Mouse (Mus musculus) intestine, postnatal 0 days (tissue): ENCODE data around the gene Mctp2. TPM values are rescaled to one million over a fixed set of nuclear protein-coding genes. Genes with fewer than 3 reads are reported as not detected.

Experiments used
- ATAC-seq: fragments of 200-750 bp; cut with Nextera tagmentation; 2 replicates; pipeline ENCODE4 v1.8.0; 2017; ENCODE audit warnings: mild to moderate bottlenecking, moderate TSS enrichment, moderate library complexity
- H3K27ac ChIP-seq: fragments of 300-500 bp; sonication (generic); 2 replicates; pipeline ENCODE4 v1.5.1; 2014; ENCODE audit warnings: mild to moderate bottlenecking, low read depth, low read length, moderate library complexity
- H3K27me3 ChIP-seq: fragments of 300-500 bp; sonication (generic); replicated peaks from 2 replicates; pipeline ENCODE4 v1.6.1; 2014; ENCODE audit warnings: low read length, mixed read lengths; ENCODE audit not compliant: control insufficient read depth, insufficient read depth
- H3K36me3 ChIP-seq: fragments of 300-500 bp; sonication (generic); 2 replicates; pipeline ENCODE4 v1.6.1; 2014; ENCODE audit warnings: mild to moderate bottlenecking, moderate library complexity; ENCODE audit not compliant: control insufficient read depth, insufficient read depth
- H3K4me1 ChIP-seq: fragments of 300-500 bp; sonication (generic); replicated peaks from 2 replicates; pipeline ENCODE4 v1.6.1; 2014; ENCODE audit warnings: antibody characterized with exemption, low read length, mixed read lengths; ENCODE audit not compliant: control insufficient read depth, insufficient read depth
- H3K4me2 ChIP-seq: fragments of 300-500 bp; sonication (generic); replicated peaks from 2 replicates; pipeline ENCODE4 v1.6.1; 2014; ENCODE audit warnings: low read depth, mild to moderate bottlenecking, moderate library complexity
- H3K4me3 ChIP-seq: fragments of 300-500 bp; sonication (generic); 2 replicates; pipeline ENCODE4 v1.5.1; 2014; ENCODE audit warnings: low read depth, low read length
- H3K9ac ChIP-seq: fragments of 300-500 bp; sonication (generic); 2 replicates; pipeline ENCODE4 v1.6.1; 2014; ENCODE audit warnings: mild to moderate bottlenecking, low read depth, low read length
- H3K9me3 ChIP-seq: fragments of 300-500 bp; sonication (generic); 2 replicates; pipeline ENCODE4 v1.6.1; 2016; ENCODE audit warnings: mixed run types; ENCODE audit not compliant: control insufficient read depth
- CTCF ChIP-seq: sonication (generic); IDR thresholded peaks from 2 replicates; pipeline ENCODE4 v1.5.1; 2016; ENCODE audit warnings: low read depth, mild to moderate bottlenecking, control low read depth, antibody characterized with exemption, moderate library complexity
- WGBS: fragments of 180-500 bp; shearing (Covaris S2); extraction: QIAGEN DNeasy Blood & Tissue Kit; methylation state at CpG from one replicate; pipeline ENCODE4 v1.1.7; 2014; 5-methylcytosine and 5-hydroxymethylcytosine counted together
- polyA plus RNA-seq: library from polyadenylated mRNA; unstranded; fragments of >200 nt; fragmentation: Nextera tagmentation; extraction: Ambion mirVana; gene quantifications from 2 replicates; pipeline ENCODE4 v1.2.1, GENCODE M21; 2015

The Mctp2 gene
- polyA plus RNA-seq, 1 experiment from 2014 or later, result 0.89 TPM

- Histone ChIP-seq H3K4me3 (no peak overlapping the region), H3K4me1 (no peaks in the 10 kb centered on the region), H3K4me2 (no peak overlapping the region), H3K9me3 (no peaks in the 10 kb centered on the region), H3K9ac (no peak overlapping the region), H3K36me3 (no peaks in the 10 kb centered on the region), H3K27me3 (no peaks in the 10 kb centered on the region), H3K27ac (no peak overlapping the region)
- WGBS, result 82% methylated on average over 17 of the region's 17 CpGs
- TF ChIP-seq CTCF, result no peak
- no peak for ATAC-seq
These were observed 160.5 kb downstream of the Mctp2 start for GRCm38 (mm10) chr7:72145726-72146520.

GRCm38 (mm10) chr7:72138701-72139100 is 167.7 kb downstream of the Mctp2 start:
- H3K4me1 ChIP-seq, result no peaks in the 10 kb centered on the region
- no peak for ATAC-seq
- no peak overlapping the region for H3K4me2 ChIP-seq
- H3K27ac ChIP-seq, result no peak overlapping the region
- WGBS, result 95% methylated on average over 4 of the region's 4 CpGs
- no peak for TF ChIP-seq CTCF
- no peaks in the 10 kb centered on the region for H3K27me3 ChIP-seq
- no peaks in the 10 kb centered on the region for H3K9me3 ChIP-seq
- H3K9ac ChIP-seq, result no peak overlapping the region
- no peak overlapping the region for H3K4me3 ChIP-seq
- no peaks in the 10 kb centered on the region for H3K36me3 ChIP-seq

DNA sequence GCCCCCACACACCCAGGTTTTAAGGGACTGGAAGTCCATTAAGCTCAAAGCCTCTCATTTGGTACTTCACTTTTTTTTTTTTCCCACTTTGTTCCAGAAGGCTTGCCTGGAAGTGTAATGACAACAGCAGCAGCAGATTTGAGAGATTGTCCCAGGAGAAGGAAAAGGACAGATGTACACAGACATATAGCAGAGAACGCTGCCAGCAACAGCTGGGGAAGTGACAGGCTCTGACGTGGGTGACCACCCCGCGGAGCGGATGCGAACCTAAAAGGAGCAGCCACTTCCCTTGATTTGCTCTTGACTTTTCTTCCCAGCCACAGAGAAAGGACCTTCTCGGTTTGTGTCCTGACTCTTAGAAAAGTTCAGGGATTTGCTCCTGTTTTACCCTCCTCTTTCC is 185.4 kb downstream of the Mctp2 start:
- no peak for ATAC-seq
- H3K4me3 ChIP-seq, result no peak overlapping the region
- no peak overlapping the region for H3K9ac ChIP-seq
- no peak overlapping the region for H3K27ac ChIP-seq
- no peak overlapping the region for H3K4me2 ChIP-seq
- H3K4me1 ChIP-seq, result no peaks in the 10 kb centered on the region
- 63% methylated on average over 7 of the region's 7 CpGs for WGBS
- no peaks in the 10 kb centered on the region for H3K36me3 ChIP-seq
- H3K9me3 ChIP-seq, result no peaks in the 10 kb centered on the region
- no peaks in the 10 kb centered on the region for H3K27me3 ChIP-seq
- no peak for TF ChIP-seq CTCF

DNA sequence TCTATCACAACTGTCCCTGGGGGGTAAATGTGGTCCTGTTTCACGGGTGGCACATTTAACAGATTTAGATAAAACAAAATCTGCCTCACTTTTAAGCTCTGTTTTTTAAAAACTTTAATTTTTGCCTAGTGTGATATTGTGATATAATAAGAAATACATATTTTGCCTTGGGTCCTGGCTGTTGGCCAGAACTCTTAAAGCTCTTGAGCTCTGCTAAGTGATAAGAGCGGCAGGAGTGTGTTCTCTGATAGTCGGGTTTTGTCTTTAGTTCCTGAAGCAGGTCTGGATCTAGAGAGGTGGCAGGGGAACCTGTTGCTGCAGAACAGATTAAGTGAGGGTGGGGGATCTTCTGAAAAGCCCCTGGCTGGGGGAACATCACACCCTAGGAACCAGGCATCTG is 186.7 kb downstream of the Mctp2 start:
- Histone ChIP-seq H3K27ac (no peak overlapping the region), H3K9me3 (no peaks in the 10 kb centered on the region), H3K9ac (no peak overlapping the region), H3K4me1 (no peaks in the 10 kb centered on the region), H3K4me2 (no peak overlapping the region), H3K4me3 (no peak overlapping the region), H3K27me3 (no peaks in the 10 kb centered on the region), H3K36me3 (no peaks in the 10 kb centered on the region)
- 69% methylated on average over 3 of the region's 3 CpGs for WGBS
- no peak for TF ChIP-seq CTCF
- no peak for ATAC-seq

DNA sequence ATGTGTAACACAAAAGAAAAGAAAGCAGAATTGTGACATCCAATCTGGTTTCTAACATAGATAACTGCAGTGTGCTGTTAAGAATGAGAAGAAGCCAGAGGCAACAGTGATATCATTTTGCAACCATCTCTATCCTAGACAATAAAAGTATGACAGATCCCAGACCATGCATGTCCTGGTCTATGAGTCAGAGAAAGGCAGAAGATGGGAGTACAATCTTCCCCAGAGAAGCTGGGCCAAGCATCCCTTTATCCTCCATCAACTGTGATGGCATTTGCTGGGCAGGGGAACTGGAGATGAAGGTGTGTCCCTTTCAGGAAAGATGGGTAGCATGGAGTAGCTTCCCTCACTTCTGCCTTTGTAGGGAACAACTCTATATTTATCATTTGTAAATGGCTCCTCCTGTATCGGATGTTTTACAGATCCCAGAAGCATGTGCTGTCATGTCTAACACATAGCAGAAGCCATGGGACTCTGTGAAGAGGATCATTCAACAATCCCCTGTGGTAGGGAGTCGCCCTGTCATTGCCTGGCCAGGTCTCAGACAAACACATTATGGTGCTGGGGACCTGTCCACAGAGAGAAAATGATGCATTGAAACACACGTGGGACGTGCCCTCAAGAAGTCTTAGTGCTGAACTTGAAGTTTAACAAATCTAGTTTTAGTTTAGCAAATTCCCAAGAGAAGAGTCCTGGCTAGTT is 188.9 kb downstream of the Mctp2 start:
- Histone ChIP-seq H3K27ac (no peak overlapping the region), H3K9me3 (no peaks in the 10 kb centered on the region), H3K4me1 (no peaks in the 10 kb centered on the region), H3K27me3 (no peaks in the 10 kb centered on the region), H3K4me2 (no peak overlapping the region), H3K9ac (no peak overlapping the region), H3K36me3 (no peaks in the 10 kb centered on the region), H3K4me3 (no peak overlapping the region)
- no peak for ATAC-seq
- no peak for TF ChIP-seq CTCF
- 64% methylated on average over 4 of the region's 4 CpGs for WGBS

DNA sequence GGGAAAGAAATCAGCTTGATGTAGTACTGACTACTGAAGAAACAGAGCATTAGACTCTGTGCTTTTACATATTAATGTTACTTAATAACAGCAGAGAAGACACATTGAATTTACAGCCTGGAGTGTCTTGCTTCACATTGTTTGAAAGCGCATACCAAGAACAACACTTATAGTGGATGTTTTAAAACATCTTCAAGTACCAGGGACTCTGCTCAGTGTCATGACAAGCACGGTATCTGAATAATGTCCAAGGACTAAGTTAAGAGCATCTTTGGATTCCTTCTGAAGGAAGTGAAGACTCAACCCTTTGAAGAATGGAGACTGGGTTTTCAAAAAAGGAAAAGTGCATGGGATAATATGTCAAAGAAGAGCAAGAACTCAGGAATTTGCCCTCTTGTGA is 191.3 kb downstream of the Mctp2 start:
- no peak overlapping the region for H3K27ac ChIP-seq
- ATAC-seq, result no peak

More for the DNA sequence above, 191.3 kb downstream of the Mctp2 start:
- Histone ChIP-seq H3K9ac (no peak overlapping the region), H3K9me3 (no peaks in the 10 kb centered on the region), H3K4me1 (no peaks in the 10 kb centered on the region), H3K4me2 (no peak overlapping the region), H3K36me3 (no peaks in the 10 kb centered on the region), H3K4me3 (no peak overlapping the region), H3K27me3 (no peaks in the 10 kb centered on the region)
- WGBS, result 75% methylated on average over 2 of the region's 2 CpGs
- TF ChIP-seq CTCF, result no peak
